8 mouse cellular contexts compared by ENCODE assay signal in the genomic region with DNA sequence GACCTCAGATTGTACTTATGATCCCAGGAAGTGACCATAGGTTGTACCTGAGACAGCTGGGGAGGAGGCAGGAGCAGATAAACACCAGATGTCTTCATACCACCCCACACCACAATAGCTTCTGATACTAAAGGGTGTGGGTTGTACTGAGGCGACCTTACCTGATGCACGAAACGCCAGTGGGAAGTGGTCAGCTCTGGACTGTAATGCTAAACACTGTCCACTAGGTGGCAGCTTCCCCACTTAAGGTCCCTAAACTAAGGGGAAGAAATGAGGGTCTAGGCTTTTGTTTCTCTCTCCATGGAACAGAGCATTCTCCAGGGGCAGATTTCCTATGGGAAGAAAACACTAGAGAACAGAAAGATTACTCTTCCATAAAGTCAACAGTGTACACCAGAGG. TPM values are rescaled to one million over a fixed set of nuclear protein-coding genes. Genes with fewer than 3 reads are reported as not detected.
DNase-seq lines count a peak whose midpoint lies in the region; ATAC-seq and TF ChIP-seq lines count a peak whose summit lies in the region.

No protein-coding gene starts in this region.

- no peak overlapping the region for H3K9ac ChIP-seq in midbrain, embryonic 12.5 days (replicated peaks)
- H3K9ac ChIP-seq in midbrain, embryonic 13.5 days (replicated peaks) = no peak overlapping the region

- H3K27me3 ChIP-seq in midbrain, embryonic 12.5 days = no peaks in the 10 kb centered on the region
- no peaks in the 10 kb centered on the region for H3K27me3 ChIP-seq in midbrain, embryonic 13.5 days
- H3K27me3 ChIP-seq in splenic B cell, adult 2 months (ENCODE audit: control insufficient read depth, insufficient read depth, low read length, poor library complexity, severe bottlenecking) = no peaks in the 10 kb centered on the region

- TF ChIP-seq POLR2A in embryonic fibroblast, embryonic 13.5 days (IDR thresholded peaks at IDR 0.05; ENCODE audit: low read depth, low read length) = no peak

- no peak overlapping the region for H3K4me2 ChIP-seq in midbrain, embryonic 12.5 days (replicated peaks)
- H3K4me2 ChIP-seq in midbrain, embryonic 13.5 days (replicated peaks) = no peak overlapping the region

- peak; percentile 26; the same call in 1 of the 2 replicates for TF ChIP-seq CTCF in embryonic fibroblast, embryonic 13.5 days (IDR thresholded peaks at IDR 0.05; ENCODE audit: borderline replicate concordance, insufficient read depth, low read length)

- ATAC-seq in cerebellum, adult (ENCODE audit: insufficient number of reproducible peaks, low FRiP score, low TSS enrichment) = 0 out of 2 replicates have a peak, but pooled peaks have one; percentile 26
- ATAC-seq in midbrain, embryonic 12.5 days (ENCODE audit: low FRiP score, low read depth) = 0 out of 2 replicates have a peak, but pooled peaks have one; percentile 16
- no peak for ATAC-seq in midbrain, embryonic 13.5 days

- H3K4me1 ChIP-seq in midbrain, embryonic 12.5 days = no peaks in the 10 kb centered on the region
- no peaks in the 10 kb centered on the region for H3K4me1 ChIP-seq in midbrain, embryonic 13.5 days (replicated peaks)
- no peaks in the 10 kb centered on the region for H3K4me1 ChIP-seq in embryonic fibroblast, embryonic 13.5 days (ENCODE audit: control insufficient read depth, insufficient read depth, low read length)

- DNase-seq in cerebellum, postnatal 4 days (ENCODE audit: low spot score in 2 of 2) = no peak
- peak; percentile 45 for DNase-seq in splenic B cell, adult 2 months (ENCODE audit: low read depth, low spot score)
- no peak for DNase-seq in frontal cortex, postnatal 25 days (ENCODE audit: low spot score in 2 of 2)
- DNase-seq in urinary bladder, postnatal 25 days (ENCODE audit: low spot score) = no peak

- H3K9me3 ChIP-seq in midbrain, embryonic 12.5 days = peaks cover 10% of the 10 kb centered on the region
- peaks cover 8% of the 10 kb centered on the region for H3K9me3 ChIP-seq in midbrain, embryonic 13.5 days

- no peak overlapping the region for H3K4me3 ChIP-seq in midbrain, embryonic 12.5 days
- no peak overlapping the region for H3K4me3 ChIP-seq in midbrain, embryonic 13.5 days (replicated peaks)
- no peak overlapping the region for H3K4me3 ChIP-seq in embryonic fibroblast, embryonic 13.5 days (ENCODE audit: insufficient read depth, low read length)

- peaks cover 7% of the 10 kb centered on the region; the same call in 1 of the 2 replicates for H3K36me3 ChIP-seq in midbrain, embryonic 12.5 days
- H3K36me3 ChIP-seq in midbrain, embryonic 13.5 days = peaks cover 21% of the 10 kb centered on the region
- H3K36me3 ChIP-seq in splenic B cell, adult 2 months (ENCODE audit: control insufficient read depth, insufficient read depth, low read length, poor library complexity, severe bottlenecking) = no peaks in the 10 kb centered on the region

- H3K27ac ChIP-seq in midbrain, embryonic 12.5 days (replicated peaks) = no peak overlapping the region
- H3K27ac ChIP-seq in midbrain, embryonic 13.5 days = no peak overlapping the region
- H3K27ac ChIP-seq in embryonic fibroblast, embryonic 13.5 days (ENCODE audit: insufficient read depth, low read length) = no peak overlapping the region

- WGBS in midbrain, embryonic 12.5 days = 26% methylated on average over 3 of the region's 3 CpGs
- WGBS in midbrain, embryonic 13.5 days = 30% methylated on average over 3 of the region's 3 CpGs

RNA-seq across cellular contexts. Expression of a gene that starts 53.9 kb away (rescaled TPM):
- 66.3 and 73.6 TPM in 2 replicates for polyA plus RNA-seq in midbrain, embryonic 12.5 days (2016; fragmentation: Nextera tagmentation; extraction: Ambion mirVana)
- 58.6 and 63.1 TPM in 2 replicates for polyA plus RNA-seq in midbrain, embryonic 13.5 days (2015; fragmentation: Nextera tagmentation; extraction: Ambion mirVana)
- polyA plus RNA-seq in embryonic fibroblast, embryonic 13.5 days (2011; ENCODE audit: insufficient read length, low read depth, missing spikeins) = 32.6 and 37.7 TPM in 2 replicates
